Mouse (Mus musculus) limb, embryonic 10.5 days (tissue): ENCODE measurements at regions not wholly inside any gene's neighbourhood (a gene's known extent, or its start where the extent isn't known, plus 50 kb on each side); places are given as distances from the start of the nearest gene placed in this dataset.
"Not testable (repeated sequence)": the region's sequence is repeated elsewhere in the genome, so short reads cannot be mapped to it uniquely, and the experiment has no call there.

Experiments used
- DNase-seq: peaks from one replicate; pipeline ENCODE4 v3.0.0-alpha.2; 2017; ENCODE audit warnings: low spot score
- H3K27ac ChIP-seq: fragments of 300-500 bp; sonication (generic); 2 replicates; pipeline ENCODE4 v1.5.1; 2016; ENCODE audit warnings: mild to moderate bottlenecking
- H3K27me3 ChIP-seq: fragments of 300-500 bp; sonication (generic); 2 replicates; pipeline ENCODE4 v1.6.1; 2016; ENCODE audit warnings: low read depth, mild to moderate bottlenecking; ENCODE audit not compliant: poor library complexity, severe bottlenecking
- H3K36me3 ChIP-seq: fragments of 300-500 bp; sonication (generic); 2 replicates; pipeline ENCODE4 v1.6.1; 2016; ENCODE audit warnings: mild to moderate bottlenecking, moderate library complexity
- H3K4me1 ChIP-seq: fragments of 300-500 bp; sonication (generic); 2 replicates; pipeline ENCODE4 v1.6.1; 2016
- H3K4me3 ChIP-seq: fragments of 300-500 bp; sonication (generic); 2 replicates; pipeline ENCODE4 v1.5.1; 2016; ENCODE audit warnings: mild to moderate bottlenecking, moderate library complexity
- H3K9me3 ChIP-seq: fragments of 300-500 bp; sonication (generic); replicated peaks from 2 replicates; pipeline ENCODE4 v1.6.1; 2016; ENCODE audit warnings: mild to moderate bottlenecking
- WGBS: fragments of 180-500 bp; shearing (Covaris S2); methylation state at CpG from one replicate; pipeline ENCODE4 v1.1.7; 2016; 5-methylcytosine and 5-hydroxymethylcytosine counted together

DNA sequence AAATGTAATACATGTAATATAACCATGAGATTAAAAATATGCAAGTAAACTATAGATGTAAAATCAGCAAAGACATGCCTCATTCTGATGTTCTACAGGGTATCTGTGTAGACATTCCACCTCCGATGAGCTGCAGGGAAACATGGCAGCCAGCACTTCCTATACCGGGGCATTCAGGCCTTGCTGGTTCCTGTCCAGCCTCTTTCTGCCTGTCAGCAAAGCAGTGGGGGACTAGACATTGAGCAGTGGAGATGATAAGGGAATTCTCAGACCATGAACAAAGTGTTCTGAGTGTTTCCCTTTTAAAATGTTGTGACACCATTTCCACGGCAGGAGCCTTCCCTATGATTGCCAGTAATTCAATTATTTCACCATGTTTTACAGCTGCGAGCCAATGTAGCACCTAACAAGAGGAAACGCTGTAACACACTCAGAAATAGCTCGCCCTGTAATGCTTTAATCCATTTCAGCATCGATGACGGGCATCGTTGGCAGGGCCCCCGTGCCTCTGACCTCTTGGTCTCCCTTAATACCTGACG, 391.6 kb downstream of the Tox3 start:
- Histone ChIP-seq H3K27ac (no peak overlapping the region), H3K9me3 (no peaks in the 10 kb centered on the region), H3K4me1 (peaks cover 5% of the 10 kb centered on the region; the same call in 1 of the 2 replicates), H3K36me3 (no peaks in the 10 kb centered on the region), H3K27me3 (no peaks in the 10 kb centered on the region), H3K4me3 (no peak overlapping the region)
- DNase-seq: no peak
- 87% methylated on average over 11 of the region's 11 CpGs for WGBS

DNA sequence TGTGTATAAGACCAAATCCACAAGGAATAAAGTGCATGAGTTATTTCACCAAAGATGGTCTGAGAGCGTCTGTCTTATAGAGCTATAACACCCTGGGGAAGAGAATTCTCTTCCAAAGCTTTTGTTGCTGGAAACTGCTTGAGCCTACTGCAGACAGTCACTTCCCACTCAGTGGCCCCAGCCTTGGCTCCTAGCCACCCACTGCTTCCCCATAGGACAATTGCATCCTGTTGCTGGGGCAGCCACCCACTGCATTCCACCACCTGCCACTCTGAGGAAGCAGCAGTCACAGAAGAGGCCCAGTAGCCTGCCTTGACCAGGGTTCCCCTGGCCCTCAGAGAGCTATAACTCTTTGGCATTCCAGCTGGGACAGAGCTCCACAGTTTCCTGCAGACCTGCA, 409.3 kb downstream of the Tox3 start:
- H3K9me3 ChIP-seq: no peaks in the 10 kb centered on the region
- DNase-seq: no peak
- H3K4me3 ChIP-seq: no peak overlapping the region
- no peak overlapping the region for H3K27ac ChIP-seq
- H3K36me3 ChIP-seq: no peaks in the 10 kb centered on the region
- WGBS: 81% methylated on average over 1 of the region's 1 CpGs
- peaks cover 3% of the 10 kb centered on the region; the same call in 1 of the 2 replicates for H3K4me1 ChIP-seq
- H3K27me3 ChIP-seq: no peaks in the 10 kb centered on the region

DNA sequence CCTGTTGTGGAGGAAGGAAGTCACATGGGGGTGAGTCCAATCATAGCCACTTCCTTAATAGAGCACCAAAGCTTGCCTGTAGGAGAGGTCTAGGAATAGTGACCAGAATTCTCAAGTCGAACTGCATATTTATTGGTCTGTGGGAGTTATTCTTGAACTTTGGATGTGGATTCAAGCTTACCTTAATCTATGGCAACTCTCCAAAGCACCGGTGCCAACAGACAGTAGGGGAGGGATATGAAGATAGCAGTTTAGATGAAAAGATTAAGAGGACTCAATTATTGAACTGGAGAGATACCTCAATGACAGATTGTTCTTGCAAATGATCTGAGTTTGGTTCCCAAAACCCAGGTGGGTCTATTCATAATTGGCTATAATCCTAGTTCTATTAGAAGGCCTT, 413.6 kb downstream of the Tox3 start:
- H3K27ac ChIP-seq: no peak overlapping the region
- DNase-seq: no peak
- H3K9me3 ChIP-seq: no peaks in the 10 kb centered on the region
- 91% methylated on average over 2 of the region's 2 CpGs for WGBS
- no peaks in the 10 kb centered on the region for H3K27me3 ChIP-seq
- H3K4me1 ChIP-seq: peaks cover 3% of the 10 kb centered on the region; the same call in 1 of the 2 replicates
- no peaks in the 10 kb centered on the region for H3K36me3 ChIP-seq
- H3K4me3 ChIP-seq: no peak overlapping the region

GRCm38 (mm10) chr8:89926666-89927232, 421.4 kb downstream of the Tox3 start:
- no peaks in the 10 kb centered on the region for H3K36me3 ChIP-seq
- H3K4me3 ChIP-seq: no peak overlapping the region
- no peaks in the 10 kb centered on the region for H3K9me3 ChIP-seq
- H3K4me1 ChIP-seq: no peaks in the 10 kb centered on the region
- 24% methylated on average over 3 of the region's 3 CpGs for WGBS
- H3K27ac ChIP-seq: no peak overlapping the region
- H3K27me3 ChIP-seq: no peaks in the 10 kb centered on the region
- no peak for DNase-seq

DNA sequence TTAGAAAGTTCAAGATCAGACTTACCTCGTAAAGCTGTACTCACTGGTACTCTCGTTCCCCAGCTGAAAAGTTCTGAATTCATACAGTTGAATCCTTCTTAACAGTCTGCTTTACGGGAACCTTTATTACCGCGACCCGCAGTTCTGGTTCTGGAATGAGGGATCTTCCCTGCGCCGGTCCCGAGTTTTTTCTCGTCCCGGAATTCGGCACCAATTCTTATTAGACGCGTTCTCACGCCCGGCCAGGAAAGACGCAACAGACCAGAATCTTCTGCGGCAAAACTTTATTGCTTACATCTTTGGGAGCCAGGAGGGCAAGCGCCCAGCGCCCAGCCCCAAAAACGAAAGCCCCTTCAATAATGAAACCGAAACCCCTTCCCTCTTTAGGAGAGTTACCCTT, 423.4 kb downstream of the Tox3 start:
- not testable (repeated sequence) for H3K27me3 ChIP-seq, H3K36me3 ChIP-seq, H3K27ac ChIP-seq, DNase-seq, H3K4me3 ChIP-seq, H3K4me1 ChIP-seq, H3K9me3 ChIP-seq
- WGBS: 98% methylated on average over 11 of the region's 22 CpGs

DNA sequence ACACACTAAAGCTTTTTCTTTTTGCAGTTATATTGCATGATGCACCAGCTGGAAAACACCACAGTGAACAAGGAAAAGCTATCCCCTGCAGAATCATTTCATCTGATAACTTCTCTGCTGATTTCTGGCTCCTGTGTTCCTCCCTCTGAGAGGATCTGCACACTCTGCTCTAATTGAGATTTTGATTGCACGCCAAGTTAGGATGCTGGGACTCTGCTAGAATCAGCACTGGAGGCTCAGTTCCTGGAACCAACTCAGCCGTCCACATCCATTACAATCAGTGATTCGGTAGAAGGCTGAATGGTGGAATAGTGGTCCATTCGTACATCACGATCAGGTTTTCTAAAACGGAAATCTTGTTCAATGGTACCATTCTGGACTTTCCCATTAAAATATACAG, 434.1 kb downstream of the Tox3 start:
- Histone ChIP-seq H3K27ac (no peak overlapping the region), H3K4me3 (no peak overlapping the region), H3K4me1 (no peaks in the 10 kb centered on the region; the same call in 1 of the 2 replicates), H3K36me3 (no peaks in the 10 kb centered on the region), H3K9me3 (no peaks in the 10 kb centered on the region), H3K27me3 (no peaks in the 10 kb centered on the region)
- 92% methylated on average over 6 of the region's 6 CpGs for WGBS
- DNase-seq: no peak

GRCm38 (mm10) chr8:89906200-89906599, 441.9 kb downstream of the Tox3 start:
- no peak overlapping the region for H3K27ac ChIP-seq
- no peaks in the 10 kb centered on the region for H3K36me3 ChIP-seq
- WGBS: 92% methylated on average over 6 of the region's 6 CpGs
- no peak for DNase-seq
- no peak overlapping the region for H3K4me3 ChIP-seq
- no peaks in the 10 kb centered on the region for H3K9me3 ChIP-seq
- H3K4me1 ChIP-seq: no peaks in the 10 kb centered on the region
- H3K27me3 ChIP-seq: no peaks in the 10 kb centered on the region

DNA sequence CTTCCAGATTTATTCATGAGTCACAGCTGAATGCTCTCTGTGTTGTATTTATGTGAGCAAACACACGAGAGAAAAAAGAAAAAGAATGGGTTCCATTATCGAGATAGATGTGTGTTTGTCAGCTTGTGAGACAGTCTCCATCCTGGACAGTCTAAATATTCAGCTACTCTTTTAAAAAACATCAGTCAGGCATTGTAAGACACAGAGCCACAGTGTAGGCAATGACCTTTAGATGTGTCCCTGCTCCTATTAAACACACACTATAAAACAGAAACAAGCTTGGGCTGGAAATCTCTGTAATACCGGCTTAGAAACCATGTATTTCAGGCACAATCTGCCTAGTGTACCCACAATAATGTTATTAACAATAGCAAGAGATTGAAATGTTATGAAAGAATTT, 442.6 kb downstream of the Tox3 start:
- Histone ChIP-seq H3K27ac (no peak overlapping the region), H3K27me3 (no peaks in the 10 kb centered on the region), H3K9me3 (no peaks in the 10 kb centered on the region), H3K4me3 (no peak overlapping the region), H3K36me3 (no peaks in the 10 kb centered on the region), H3K4me1 (no peaks in the 10 kb centered on the region)
- WGBS: 79% methylated on average over 3 of the region's 3 CpGs
- DNase-seq: no peak

DNA sequence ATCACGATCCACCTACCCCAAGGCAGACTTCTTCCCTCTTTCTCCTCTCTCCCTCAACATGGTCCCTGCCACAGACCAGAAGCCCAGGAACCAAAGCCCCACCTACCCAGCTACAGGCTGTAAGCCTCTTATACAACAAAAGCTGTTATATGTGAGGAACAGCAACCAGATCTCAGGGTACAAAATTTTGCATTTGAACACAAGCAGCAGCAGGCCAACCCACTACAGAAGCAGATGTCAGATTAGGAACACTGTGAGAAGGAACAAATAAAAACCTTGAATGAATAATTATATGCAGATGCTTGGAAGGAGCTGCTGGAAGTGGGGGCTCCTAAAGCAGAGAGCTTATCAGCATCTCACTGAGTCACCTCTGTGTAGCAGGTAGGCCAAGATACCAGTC, 444.8 kb downstream of the Tox3 start:
- Histone ChIP-seq H3K4me3 (no peak overlapping the region), H3K27me3 (no peaks in the 10 kb centered on the region), H3K36me3 (no peaks in the 10 kb centered on the region), H3K27ac (no peak overlapping the region), H3K9me3 (no peaks in the 10 kb centered on the region), H3K4me1 (no peaks in the 10 kb centered on the region)
- 77% methylated on average over 1 of the region's 1 CpGs for WGBS
- no peak for DNase-seq

GRCm38 (mm10) chr8:89872768-89873167, 475.4 kb downstream of the Tox3 start:
- no peak overlapping the region for H3K27ac ChIP-seq
- no peaks in the 10 kb centered on the region for H3K27me3 ChIP-seq
- no peaks in the 10 kb centered on the region for H3K9me3 ChIP-seq
- no peak for DNase-seq
- no peaks in the 10 kb centered on the region for H3K36me3 ChIP-seq
- WGBS: 85% methylated on average over 5 of the region's 5 CpGs
- no peaks in the 10 kb centered on the region for H3K4me1 ChIP-seq
- no peak overlapping the region for H3K4me3 ChIP-seq

DNA sequence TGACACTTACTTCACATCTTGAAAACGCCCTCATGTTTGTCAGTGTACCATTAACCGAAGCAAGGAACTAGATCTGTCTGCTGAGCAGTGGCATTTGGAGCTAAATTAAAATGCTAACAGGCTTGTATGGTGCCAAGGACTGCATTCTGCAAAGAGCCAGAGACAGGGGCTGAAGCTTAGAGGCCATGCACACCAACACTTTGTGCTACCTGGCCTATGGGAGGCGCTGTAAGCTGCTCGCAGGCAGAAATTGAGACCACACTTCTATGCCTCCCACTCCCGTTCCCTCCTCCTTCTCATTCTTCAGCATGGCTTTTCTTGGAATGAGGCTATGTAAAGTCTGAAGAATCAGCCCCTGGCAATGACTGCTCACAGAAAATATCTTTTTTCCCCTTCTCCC, 476.2 kb downstream of the Tox3 start:
- Histone ChIP-seq H3K36me3 (no peaks in the 10 kb centered on the region), H3K27ac (no peak overlapping the region), H3K9me3 (no peaks in the 10 kb centered on the region), H3K27me3 (no peaks in the 10 kb centered on the region), H3K4me3 (no peak overlapping the region), H3K4me1 (no peaks in the 10 kb centered on the region)
- DNase-seq: no peak
- WGBS: 79% methylated on average over 5 of the region's 5 CpGs

DNA sequence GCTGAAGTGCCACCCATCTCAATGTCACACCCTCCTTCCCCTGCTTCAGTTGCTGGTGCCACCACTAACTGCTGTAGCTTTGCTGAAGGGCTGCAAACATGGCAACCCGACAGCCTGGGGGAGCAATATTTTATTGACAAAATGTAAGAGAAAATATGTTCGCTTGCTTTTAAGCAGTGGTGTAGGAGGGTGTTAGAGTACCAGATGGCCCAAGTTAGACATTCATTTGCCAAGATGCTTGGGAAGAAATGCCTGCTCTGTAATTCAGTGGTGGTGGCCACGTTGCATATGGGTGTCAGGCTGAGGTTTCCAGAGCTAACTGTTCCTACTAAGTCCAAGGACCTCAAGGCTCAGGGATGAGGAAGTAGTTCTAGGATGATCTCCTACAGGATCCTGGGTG, 488.3 kb downstream of the Tox3 start:
- no peak for DNase-seq
- Histone ChIP-seq H3K27ac (no peak overlapping the region), H3K4me1 (no peaks in the 10 kb centered on the region), H3K27me3 (no peaks in the 10 kb centered on the region), H3K9me3 (no peaks in the 10 kb centered on the region), H3K4me3 (no peak overlapping the region), H3K36me3 (no peaks in the 10 kb centered on the region)
- WGBS: 92% methylated on average over 3 of the region's 3 CpGs

DNA sequence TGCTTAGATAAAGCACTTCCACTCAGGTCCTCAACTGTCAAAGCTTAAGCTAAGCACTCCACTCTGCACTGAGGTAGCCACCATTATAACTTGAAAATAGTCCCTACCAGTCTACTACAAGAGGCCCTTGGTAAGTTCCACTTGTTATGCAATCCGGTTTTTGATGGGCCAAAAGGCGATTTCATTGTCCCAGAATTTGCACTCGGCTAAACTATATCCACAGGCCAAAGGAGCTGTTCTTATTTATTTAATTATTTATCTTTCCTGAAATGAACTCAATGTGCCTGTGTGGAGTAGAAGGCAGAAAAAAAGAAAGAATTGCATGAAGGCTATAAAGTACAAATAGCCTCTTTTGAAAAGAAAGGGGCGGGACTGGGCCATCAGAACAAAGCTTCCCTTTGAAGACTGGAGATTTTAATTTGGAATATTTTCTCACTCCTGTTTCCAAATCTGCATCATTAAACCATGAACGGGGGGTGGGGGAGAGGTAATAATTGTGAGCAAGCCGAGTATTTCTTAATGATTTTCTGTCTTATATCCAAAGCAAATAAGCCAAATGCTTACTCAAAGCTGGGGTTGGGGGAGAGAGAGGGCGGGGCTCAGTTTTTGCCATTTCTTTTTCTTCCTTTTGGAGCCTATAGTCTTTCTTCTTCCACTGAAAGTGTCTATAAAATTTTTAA, 489.3 kb downstream of the Tox3 start:
- Histone ChIP-seq H3K4me3 (no peak overlapping the region), H3K27ac (no peak overlapping the region), H3K9me3 (no peaks in the 10 kb centered on the region), H3K4me1 (no peaks in the 10 kb centered on the region), H3K36me3 (no peaks in the 10 kb centered on the region), H3K27me3 (no peaks in the 10 kb centered on the region)
- DNase-seq: no peak
- 88% methylated on average over 7 of the region's 7 CpGs for WGBS

DNA sequence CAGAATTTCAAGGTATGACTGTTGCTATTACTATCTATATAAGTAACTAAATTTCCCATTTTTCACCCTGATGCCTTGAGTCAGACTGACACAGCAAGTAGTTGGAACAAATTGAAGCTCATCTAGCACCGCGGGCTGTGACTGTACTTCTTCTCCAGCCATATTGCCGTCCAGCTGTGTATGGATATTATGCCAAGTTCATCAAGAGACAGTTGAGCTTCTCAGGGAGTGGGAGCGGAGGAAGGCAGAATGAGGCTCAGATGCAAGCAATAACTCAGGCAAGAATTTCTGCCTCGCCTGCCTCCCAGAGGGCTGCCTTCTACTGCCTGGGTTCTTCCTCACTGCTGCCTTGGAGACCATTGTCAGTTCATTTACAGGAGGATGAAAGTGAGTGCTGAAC, 492.6 kb downstream of the Tox3 start:
- no peak for DNase-seq
- WGBS: 92% methylated on average over 5 of the region's 5 CpGs

More for the DNA sequence above, 492.6 kb downstream of the Tox3 start:
- no peaks in the 10 kb centered on the region for H3K4me1 ChIP-seq
- no peaks in the 10 kb centered on the region for H3K9me3 ChIP-seq
- H3K4me3 ChIP-seq: no peak overlapping the region
- H3K27ac ChIP-seq: no peak overlapping the region
- no peaks in the 10 kb centered on the region for H3K36me3 ChIP-seq
- no peaks in the 10 kb centered on the region for H3K27me3 ChIP-seq
